Mouse (Mus musculus) adrenal gland, postnatal 0 days (tissue): ENCODE data around the gene Fam149b. TPM values are rescaled to one million over a fixed set of nuclear protein-coding genes. Genes with fewer than 3 reads are reported as not detected.

ENCODE experiments used
- polyA plus RNA-seq: library from polyadenylated mRNA; unstranded; fragments of >200 nt; fragmentation: Nextera tagmentation; extraction: Ambion mirVana; gene quantifications from 2 replicates; pipeline ENCODE4 v1.2.1, GENCODE M21; 2015

Fam149b gene
- polyA plus RNA-seq = 19.8 and 19.9 TPM in 2 replicates

GRCm38 (mm10) chr14:20347991-20348541 lies at the start of gene Fam149b, which contains the start of gene Ecd:
Fam149b (plus strand) TSS chr14:20348162.
Ecd (minus strand) TSS chr14:20348121.

GRCm38 (mm10) chr14:20388441-20389129 lies 40.6 kb downstream of the Fam149b start, which contains the start of gene Dnajc9:
Dnajc9 (minus strand) TSS chr14:20388910.

GRCm38 (mm10) chr14:20393205-20393913 lies 45.4 kb downstream of the Fam149b start, which contains the start of gene Mrps16:
Mrps16 (minus strand) TSS chr14:20393634.

Other genes with a start within 250 kb of the Fam149b start
- 21.0 and 25.3 TPM in 2 replicates for gene Saysd1, start 209.6 kb upstream of the Fam149b start, polyA plus RNA-seq
- gene Kcnk5, start 166.4 kb upstream of the Fam149b start, polyA plus RNA-seq = 3.2 and 4.5 TPM in 2 replicates
- 0.15 TPM in 1 of 2 replicates, not detected in the other for gene Kcnk16, start 79.0 kb upstream of the Fam149b start, polyA plus RNA-seq
- gene Nudt13, start 53.5 kb upstream of the Fam149b start, polyA plus RNA-seq = 14.6 and 25.8 TPM in 2 replicates
- 22.5 and 33.4 TPM in 2 replicates for gene Ecd, start within 50 bp of the Fam149b start, polyA plus RNA-seq
- 68.1 and 85.6 TPM in 2 replicates for gene Dnajc9, start 40.7 kb downstream of the Fam149b start, polyA plus RNA-seq
- gene Mrps16, start 45.5 kb downstream of the Fam149b start, polyA plus RNA-seq = 117 and 138 TPM in 2 replicates
- gene Cfap70, start 104.1 kb downstream of the Fam149b start, polyA plus RNA-seq = 1.4 and 1.7 TPM in 2 replicates
- 43.4 and 69.8 TPM in 2 replicates for gene Anxa7, start 132.0 kb downstream of the Fam149b start, polyA plus RNA-seq
- gene Mss51, start 148.7 kb downstream of the Fam149b start, polyA plus RNA-seq = 0.35 TPM in 2 replicates
- gene Ppp3cb, start 198.4 kb downstream of the Fam149b start, polyA plus RNA-seq = 29.0 and 31.8 TPM in 2 replicates